Mouse (Mus musculus): ENCODE measurements at regions not wholly inside any gene's neighbourhood (a gene's known extent, or its start where the extent isn't known, plus 50 kb on each side); places are given as distances from the start of the nearest gene placed in this dataset.

DNA sequence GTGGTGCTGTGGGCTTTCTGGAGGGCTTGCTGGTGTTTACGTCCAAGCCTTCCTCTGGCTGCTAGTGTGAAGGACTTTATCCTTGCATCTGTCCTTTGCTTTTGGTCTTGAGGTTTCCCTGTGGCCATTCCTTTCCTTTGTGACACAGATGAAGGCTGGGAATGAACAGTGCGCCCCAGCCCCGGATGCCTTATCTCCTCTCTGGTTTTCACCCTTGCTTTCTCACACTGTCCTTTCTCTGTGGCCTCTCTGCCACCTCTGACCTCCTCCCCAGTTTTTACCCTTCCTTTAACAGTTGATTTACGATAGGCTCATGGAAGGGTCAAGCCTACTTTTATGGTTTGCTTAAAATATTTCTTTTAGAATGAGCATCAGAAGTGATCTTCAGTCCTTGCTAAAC lies 53.2 kb downstream of the Gas1 start:
- ATAC-seq: no peak
- Histone ChIP-seq H3K4me1 (replicated peaks) (0 out of 2 replicates have a peak, but pooled peaks cover 9% of the 10 kb centered on the region), H3K27me3 (replicated peaks) (peaks cover 2% of the 10 kb centered on the region), H3K36me3 (no peaks in the 10 kb centered on the region), H3K9ac (no peak overlapping the region), H3K27ac (no peak overlapping the region), H3K4me3 (replicated peaks) (no peak overlapping the region), H3K9me3 (no peaks in the 10 kb centered on the region), H3K4me2 (replicated peaks) (no peak overlapping the region)
- 36% methylated on average over 4 of the region's 4 CpGs for WGBS

DNA sequence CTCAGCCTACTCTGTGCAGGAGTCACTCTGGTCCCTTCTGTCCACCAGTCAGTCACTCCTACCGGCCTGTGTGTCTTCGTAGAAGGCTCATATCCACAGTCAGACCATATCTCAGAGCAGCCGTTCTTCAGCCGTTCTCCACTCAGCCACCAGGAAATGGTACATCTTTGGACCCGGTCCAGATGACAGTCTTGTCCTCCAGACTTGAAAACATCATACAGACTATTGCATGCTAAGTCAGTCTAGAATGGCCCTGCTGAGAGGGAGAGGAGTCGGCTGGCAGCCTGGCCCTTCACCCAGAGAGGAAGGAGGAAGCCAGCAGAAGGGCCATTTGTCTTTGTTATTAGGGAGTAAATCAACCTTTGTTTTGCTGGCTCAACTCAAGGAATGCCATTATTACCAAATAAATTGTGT lies 54.0 kb downstream of the Gas1 start:
- H3K27ac ChIP-seq: no peak overlapping the region
- H3K36me3 ChIP-seq: no peaks in the 10 kb centered on the region
- no peak overlapping the region for H3K4me3 ChIP-seq (replicated peaks)
- H3K9me3 ChIP-seq: no peaks in the 10 kb centered on the region
- no peak overlapping the region for H3K4me2 ChIP-seq (replicated peaks)
- peaks cover 2% of the 10 kb centered on the region for H3K27me3 ChIP-seq (replicated peaks)
- no peak for ATAC-seq
- H3K9ac ChIP-seq: no peak overlapping the region
- H3K4me1 ChIP-seq (replicated peaks): 0 out of 2 replicates have a peak, but pooled peaks cover 9% of the 10 kb centered on the region
- 33% methylated on average over 6 of the region's 6 CpGs for WGBS

DNA sequence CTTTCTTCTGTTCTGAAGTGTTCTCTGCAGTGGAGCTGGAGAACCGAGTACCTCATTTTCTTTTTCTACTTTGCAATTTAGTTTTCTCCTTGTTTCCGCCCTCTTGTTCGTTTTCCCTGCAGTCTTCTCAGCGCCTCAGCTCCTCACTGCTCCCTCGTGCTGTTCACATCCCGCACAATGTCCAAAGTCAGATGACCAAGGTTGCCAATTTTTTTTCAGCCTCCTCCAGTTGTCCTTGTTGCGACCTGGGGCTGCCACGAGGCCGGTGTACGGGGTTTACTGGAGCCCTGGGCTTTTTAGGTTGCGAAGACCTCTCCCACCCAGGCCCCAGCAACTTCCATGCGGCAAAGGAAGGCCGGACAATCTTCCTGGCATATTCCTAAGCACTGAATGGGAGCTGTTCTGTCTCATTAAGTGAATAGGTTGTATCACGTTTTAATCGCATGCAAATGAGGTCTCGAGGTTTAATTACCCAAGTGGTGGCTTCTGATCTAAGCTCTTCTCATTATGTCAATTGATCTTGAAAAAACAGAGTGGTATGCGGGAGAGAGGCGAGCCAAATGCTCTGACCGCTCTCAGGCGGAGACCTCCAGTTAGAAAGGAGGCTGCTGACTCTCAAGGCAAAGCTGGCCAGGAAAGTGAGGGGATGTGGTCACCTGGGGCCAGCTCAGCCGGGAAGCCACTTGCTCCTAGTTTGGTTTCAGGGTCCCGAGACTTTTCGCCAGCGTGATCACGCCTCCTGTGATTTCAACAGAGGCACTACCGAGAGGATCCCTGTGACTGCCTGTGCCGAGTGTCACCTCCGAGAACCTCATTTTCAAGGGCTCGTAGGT lies 54.6 kb downstream of the Gas1 start:
- Histone ChIP-seq H3K27ac (no peak overlapping the region), H3K9me3 (no peaks in the 10 kb centered on the region), H3K27me3 (replicated peaks) (peaks cover 2% of the 10 kb centered on the region), H3K4me1 (replicated peaks) (0 out of 2 replicates have a peak, but pooled peaks cover 9% of the 10 kb centered on the region), H3K9ac (no peak overlapping the region), H3K36me3 (no peaks in the 10 kb centered on the region), H3K4me3 (replicated peaks) (no peak overlapping the region), H3K4me2 (replicated peaks) (no peak overlapping the region)
- ATAC-seq: no peak
- WGBS: 61% methylated on average over 29 of the region's 29 CpGs

DNA sequence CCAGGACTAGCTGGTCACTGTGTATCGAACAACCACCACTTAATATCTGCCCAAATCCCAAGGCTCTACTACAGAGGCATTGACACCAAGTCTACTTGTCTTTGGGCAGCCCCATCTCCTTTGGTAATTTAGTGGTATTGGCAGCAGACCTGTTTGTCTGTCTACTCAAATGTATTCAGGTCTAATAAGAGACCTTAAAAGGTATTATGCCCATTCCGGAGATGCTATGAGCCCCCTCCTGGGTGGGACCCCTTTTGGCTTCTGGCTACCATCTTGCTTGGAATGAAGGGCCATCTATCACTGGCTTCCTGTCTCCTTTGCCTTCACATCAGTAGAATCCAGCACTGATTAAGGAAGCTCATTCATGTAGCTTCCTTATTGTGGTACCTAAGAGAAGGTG lies 65.7 kb downstream of the Gas1 start:
- H3K36me3 ChIP-seq: no peaks in the 10 kb centered on the region
- H3K4me1 ChIP-seq (replicated peaks): peaks cover 5% of the 10 kb centered on the region
- 93% methylated on average over 2 of the region's 2 CpGs for WGBS
- no peak overlapping the region for H3K4me2 ChIP-seq (replicated peaks)
- no peak overlapping the region for H3K4me3 ChIP-seq (replicated peaks)
- no peaks in the 10 kb centered on the region for H3K9me3 ChIP-seq
- ATAC-seq: no peak
- H3K9ac ChIP-seq: no peak overlapping the region
- H3K27ac ChIP-seq: no peak overlapping the region
- H3K27me3 ChIP-seq (replicated peaks): no peaks in the 10 kb centered on the region

DNA sequence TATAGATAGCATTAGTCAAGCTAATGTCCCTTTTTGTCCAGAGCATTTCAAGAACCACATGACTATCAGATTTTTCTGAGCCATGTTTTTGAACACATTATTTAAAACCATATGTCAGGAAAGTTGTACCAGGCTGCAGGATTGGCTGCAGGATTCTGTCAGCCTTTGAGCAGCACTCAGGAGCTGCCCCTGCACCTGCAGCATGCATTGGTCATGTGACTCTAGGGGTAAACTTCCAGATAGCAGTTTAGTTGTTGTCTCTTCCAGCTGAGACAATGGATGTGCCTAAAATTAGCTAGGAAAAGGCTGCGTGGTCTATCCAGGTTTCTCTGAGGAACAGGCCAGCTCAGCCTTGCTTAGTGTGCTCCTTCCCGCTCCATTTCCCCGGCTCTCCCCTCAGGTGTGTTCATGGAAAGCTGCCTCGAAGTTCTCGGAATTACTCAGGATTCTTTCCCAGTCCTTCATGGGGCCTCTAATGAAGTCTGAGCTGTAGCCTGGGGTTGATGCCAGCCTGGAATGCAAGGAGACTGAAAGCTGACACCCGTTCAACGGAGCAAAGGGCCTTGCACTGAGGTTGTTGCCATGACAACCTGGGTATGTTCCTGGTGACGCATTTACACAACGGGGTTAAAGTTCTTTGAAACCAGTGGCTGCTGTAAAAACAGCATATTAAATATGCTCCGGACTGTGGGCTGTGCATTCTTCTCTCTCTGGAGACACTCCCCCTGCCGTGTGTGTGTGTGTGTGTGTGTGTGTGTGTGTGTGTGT lies 66.9 kb downstream of the Gas1 start:
- no peaks in the 10 kb centered on the region for H3K27me3 ChIP-seq (replicated peaks)
- peak overlapping the region; percentile 36; the same call in 1 of the 2 replicates for H3K27ac ChIP-seq
- 6% methylated on average over 11 of the region's 11 CpGs for WGBS
- peak; percentile 98 for ATAC-seq
- H3K9me3 ChIP-seq: no peaks in the 10 kb centered on the region
- no peaks in the 10 kb centered on the region for H3K36me3 ChIP-seq
- H3K4me3 ChIP-seq (replicated peaks): no peak overlapping the region
- H3K9ac ChIP-seq: no peak overlapping the region
- H3K4me1 ChIP-seq (replicated peaks): peaks cover 5% of the 10 kb centered on the region
- H3K4me2 ChIP-seq (replicated peaks): peak overlapping the region; percentile 30

DNA sequence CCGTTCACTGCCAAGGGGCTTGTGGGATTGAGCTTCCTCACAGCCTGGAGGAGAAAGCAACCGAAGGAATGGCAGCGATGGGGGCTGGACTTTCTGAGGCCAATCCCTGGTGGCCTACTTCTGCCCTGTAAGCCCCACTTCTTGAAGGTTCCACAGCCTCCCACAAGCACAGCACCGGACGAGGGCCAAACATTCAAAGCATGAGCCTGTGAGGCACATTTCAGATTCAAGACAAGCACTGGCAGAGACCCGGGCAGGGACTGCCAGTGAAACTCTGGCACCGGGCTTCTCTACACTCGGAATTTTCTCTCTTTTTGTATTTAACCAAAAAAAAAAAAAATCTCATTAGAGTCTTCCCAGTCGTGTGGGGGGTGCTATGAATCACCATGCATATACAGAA lies 71.9 kb downstream of the Gas1 start:
- Histone ChIP-seq H3K4me3 (replicated peaks) (no peak overlapping the region), H3K27me3 (replicated peaks) (no peaks in the 10 kb centered on the region), H3K27ac (no peak overlapping the region), H3K9me3 (no peaks in the 10 kb centered on the region), H3K36me3 (no peaks in the 10 kb centered on the region), H3K9ac (no peak overlapping the region), H3K4me1 (replicated peaks) (peaks cover 9% of the 10 kb centered on the region), H3K4me2 (replicated peaks) (no peak overlapping the region)
- WGBS: 87% methylated on average over 9 of the region's 9 CpGs
- no peak for ATAC-seq

DNA sequence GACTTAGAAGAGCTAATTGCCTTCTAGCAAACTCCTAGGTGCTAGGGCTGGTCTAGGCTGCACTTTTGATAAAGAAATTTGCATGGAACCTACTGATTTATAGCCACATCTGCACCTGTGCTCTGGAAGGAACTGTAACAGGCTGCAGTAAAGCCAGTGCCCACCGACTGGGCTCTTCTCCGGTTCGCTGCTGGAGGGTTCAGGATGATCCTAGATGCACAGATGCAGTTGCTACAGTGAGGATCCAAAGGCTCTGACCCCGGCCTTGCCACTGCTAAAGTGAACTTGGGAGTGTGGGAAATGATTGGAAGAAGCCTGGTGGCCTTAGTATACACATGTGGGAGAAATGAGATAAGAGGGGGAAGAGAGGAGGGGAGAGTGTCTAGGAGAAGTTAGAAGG lies 75.5 kb downstream of the Gas1 start:
- 75% methylated on average over 4 of the region's 4 CpGs for WGBS
- Histone ChIP-seq H3K4me2 (replicated peaks) (no peak overlapping the region), H3K9ac (no peak overlapping the region), H3K36me3 (no peaks in the 10 kb centered on the region), H3K4me3 (replicated peaks) (no peak overlapping the region), H3K27ac (no peak overlapping the region), H3K4me1 (replicated peaks) (0 out of 2 replicates have a peak, but pooled peaks cover 6% of the 10 kb centered on the region), H3K27me3 (replicated peaks) (no peaks in the 10 kb centered on the region), H3K9me3 (no peaks in the 10 kb centered on the region)
- no peak for ATAC-seq

DNA sequence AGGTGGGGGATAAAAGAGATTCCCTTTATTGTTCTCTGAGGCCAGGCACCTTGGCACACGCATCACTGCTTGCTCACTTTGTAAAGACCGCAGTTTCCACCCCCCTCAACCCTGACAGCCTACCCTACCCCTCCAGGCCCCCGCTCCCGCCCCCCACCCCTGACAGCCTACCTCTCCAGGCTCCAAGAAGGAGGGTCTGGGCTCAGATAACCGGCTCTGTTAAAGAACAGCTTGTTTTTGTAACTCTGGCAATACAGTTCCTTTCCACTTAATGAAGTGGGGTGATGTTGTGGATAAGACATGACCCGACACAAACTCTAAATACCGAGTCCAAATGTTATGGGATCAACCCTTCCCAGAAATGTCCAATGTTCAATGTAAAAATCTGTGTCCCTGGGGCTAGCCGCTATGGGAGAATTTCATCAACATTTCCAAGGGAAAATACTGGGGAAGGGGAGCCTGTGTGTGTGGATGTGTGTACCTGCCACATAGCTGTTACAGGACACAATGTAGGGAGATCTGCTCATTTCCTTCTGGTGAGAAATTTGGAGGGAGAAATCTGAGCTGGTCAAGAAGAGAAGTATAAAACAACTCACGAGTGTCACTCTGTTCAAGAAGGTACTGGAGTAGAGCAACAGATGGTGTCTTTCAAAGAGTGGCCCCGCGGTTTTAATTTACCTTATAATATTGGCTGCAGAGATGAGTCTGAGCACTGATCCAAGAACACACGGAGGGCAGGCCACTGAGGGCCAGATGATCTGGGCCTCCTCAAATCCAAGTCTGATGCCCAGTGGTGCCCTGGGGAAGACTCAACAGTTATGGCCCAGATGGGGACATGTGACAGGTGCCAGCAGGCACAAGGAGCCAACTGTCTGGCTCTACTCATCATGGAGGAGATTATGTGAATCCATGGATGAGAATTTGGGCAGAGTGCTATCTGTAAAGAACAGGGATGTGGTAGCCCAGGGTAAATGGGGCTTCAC lies 76.7 kb downstream of the Gas1 start:
- H3K4me2 ChIP-seq (replicated peaks): no peak overlapping the region
- H3K9me3 ChIP-seq: no peaks in the 10 kb centered on the region
- no peak overlapping the region for H3K9ac ChIP-seq
- 57% methylated on average over 12 of the region's 12 CpGs for WGBS
- H3K4me1 ChIP-seq (replicated peaks): 0 out of 2 replicates have a peak, but pooled peaks cover 6% of the 10 kb centered on the region
- no peaks in the 10 kb centered on the region for H3K36me3 ChIP-seq
- H3K27ac ChIP-seq: 0 out of 2 replicates have a peak overlapping the region, but pooled peaks have one; percentile 49
- H3K27me3 ChIP-seq (replicated peaks): no peaks in the 10 kb centered on the region
- H3K4me3 ChIP-seq (replicated peaks): no peak overlapping the region
- ATAC-seq: peak; percentile 78

DNA sequence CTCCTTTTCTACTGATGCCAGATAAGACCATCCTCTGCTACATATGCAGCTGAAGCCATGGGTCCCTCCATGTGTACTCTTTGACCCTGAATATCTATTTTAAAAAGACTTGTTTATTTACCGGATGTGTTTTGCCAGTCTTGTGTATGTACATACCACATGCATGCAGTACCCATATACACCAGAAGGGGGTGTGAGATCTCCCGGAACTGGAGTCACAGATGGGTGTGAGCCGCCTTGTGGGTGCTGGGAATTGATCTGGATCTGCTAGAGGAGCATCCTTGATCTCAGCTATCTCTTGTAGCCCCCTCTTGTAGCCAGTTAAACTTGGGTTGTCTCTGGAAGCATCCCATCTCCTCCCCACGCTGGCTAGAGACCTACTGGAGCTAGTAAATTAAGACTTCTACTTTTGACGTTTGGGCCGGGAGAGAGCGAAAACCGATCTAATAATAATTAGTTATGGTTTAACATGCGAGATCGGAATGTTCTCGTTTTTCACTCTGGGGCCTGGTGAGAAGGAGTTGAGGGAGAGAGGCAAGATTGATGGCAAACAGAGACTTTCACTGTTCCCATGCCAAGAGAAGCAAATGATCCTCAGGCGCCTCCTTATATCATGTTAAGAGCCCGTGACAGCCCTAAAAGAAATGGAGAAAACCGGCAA lies 77.6 kb downstream of the Gas1 start:
- 55% methylated on average over 14 of the region's 14 CpGs for WGBS
- peak; percentile 74 for ATAC-seq

DNA sequence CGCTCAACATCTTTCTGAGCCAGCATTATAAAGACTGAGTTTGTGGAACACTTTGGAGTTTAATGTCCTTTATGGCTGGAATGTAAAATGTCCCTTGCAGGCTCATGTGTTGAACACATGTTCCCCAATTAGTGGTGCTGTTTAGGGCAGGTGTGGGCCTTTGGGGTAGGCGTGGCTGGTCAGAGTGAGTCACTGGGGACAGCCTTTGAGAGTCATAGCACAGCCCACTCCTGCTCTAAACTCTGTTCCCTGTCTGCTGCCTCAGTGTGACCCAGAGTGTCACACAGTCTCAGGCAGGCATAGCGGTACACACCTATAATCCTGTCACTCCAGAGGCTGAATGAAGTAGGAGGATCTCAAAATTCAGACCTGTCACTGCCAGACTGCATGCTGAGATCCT lies 78.8 kb downstream of the Gas1 start:
- no peak overlapping the region for H3K9ac ChIP-seq
- no peaks in the 10 kb centered on the region for H3K9me3 ChIP-seq
- WGBS: 91% methylated on average over 3 of the region's 3 CpGs
- H3K4me3 ChIP-seq (replicated peaks): no peak overlapping the region
- 0 out of 2 replicates have a peak, but pooled peaks cover 6% of the 10 kb centered on the region for H3K4me1 ChIP-seq (replicated peaks)
- no peak overlapping the region for H3K27ac ChIP-seq
- H3K36me3 ChIP-seq: no peaks in the 10 kb centered on the region
- H3K27me3 ChIP-seq (replicated peaks): no peaks in the 10 kb centered on the region
- peak; percentile 46; the same call in 1 of the 2 replicates for ATAC-seq
- H3K4me2 ChIP-seq (replicated peaks): no peak overlapping the region

More for the DNA sequence above, 77.6 kb downstream of the Gas1 start:
- Histone ChIP-seq H3K4me2 (replicated peaks) (no peak overlapping the region), H3K4me1 (replicated peaks) (0 out of 2 replicates have a peak, but pooled peaks cover 6% of the 10 kb centered on the region), H3K9me3 (no peaks in the 10 kb centered on the region), H3K4me3 (replicated peaks) (no peak overlapping the region), H3K36me3 (no peaks in the 10 kb centered on the region), H3K27me3 (replicated peaks) (no peaks in the 10 kb centered on the region), H3K27ac (0 out of 2 replicates have a peak overlapping the region, but pooled peaks have one; percentile 49), H3K9ac (no peak overlapping the region)

DNA sequence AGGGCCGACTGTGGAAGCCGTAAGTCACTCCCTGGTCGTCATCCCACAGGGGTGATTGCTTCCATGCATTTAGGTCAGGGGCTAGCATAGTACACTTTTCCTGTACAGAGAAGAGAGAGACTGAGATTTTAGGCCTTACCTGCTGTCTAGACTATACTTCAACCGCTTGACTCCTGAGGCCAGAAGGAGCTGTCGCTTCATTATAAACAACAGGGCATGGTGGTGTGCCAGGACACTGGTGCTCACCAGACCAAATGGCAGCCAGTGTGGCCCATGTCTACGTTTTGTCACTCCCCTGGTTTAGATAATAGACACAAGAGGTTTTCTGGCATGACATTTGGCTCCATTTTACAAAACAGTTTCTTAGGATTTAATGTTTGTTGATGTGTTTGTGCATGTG lies 79.4 kb downstream of the Gas1 start:
- no peaks in the 10 kb centered on the region for H3K36me3 ChIP-seq

More for the DNA sequence above, 79.4 kb downstream of the Gas1 start:
- Histone ChIP-seq H3K27ac (no peak overlapping the region), H3K27me3 (replicated peaks) (no peaks in the 10 kb centered on the region), H3K4me1 (replicated peaks) (0 out of 2 replicates have a peak, but pooled peaks cover 6% of the 10 kb centered on the region), H3K9ac (no peak overlapping the region), H3K9me3 (no peaks in the 10 kb centered on the region), H3K4me2 (replicated peaks) (no peak overlapping the region), H3K4me3 (replicated peaks) (no peak overlapping the region)
- 60% methylated on average over 6 of the region's 6 CpGs for WGBS
- no peak for ATAC-seq

All from intestine, embryonic 15.5 days (tissue).